Mouse (Mus musculus) stomach, embryonic 16.5 days (tissue): ENCODE measurements around the gene H2afy. TPM values are rescaled to one million over a fixed set of nuclear protein-coding genes. Genes with fewer than 3 reads are reported as not detected.

Experiments
- ATAC-seq: fragments of 200-750 bp; cut with Nextera tagmentation; 2 replicates; pipeline ENCODE4 v1.8.0; 2017; ENCODE audit warnings: moderate number of reproducible peaks, moderate TSS enrichment; ENCODE audit not compliant: insufficient read depth, low FRiP score
- H3K27ac ChIP-seq: fragments of 300-500 bp; sonication (generic); 2 replicates; pipeline ENCODE4 v1.5.1; 2014; ENCODE audit warnings: low read length
- H3K27me3 ChIP-seq: fragments of 300-500 bp; sonication (generic); 2 replicates; pipeline ENCODE4 v1.6.1; 2014; ENCODE audit warnings: low read length, control low read depth, mixed read lengths; ENCODE audit not compliant: control insufficient read depth, insufficient read depth
- H3K36me3 ChIP-seq: fragments of 300-500 bp; sonication (generic); 2 replicates; pipeline ENCODE4 v1.6.1; 2014; ENCODE audit warnings: low read length; ENCODE audit not compliant: control insufficient read depth, insufficient read depth
- H3K4me1 ChIP-seq: fragments of 300-500 bp; sonication (generic); 2 replicates; pipeline ENCODE4 v1.6.1; 2014; ENCODE audit warnings: low read length, control low read depth, mixed read lengths; ENCODE audit not compliant: control insufficient read depth, insufficient read depth
- H3K4me2 ChIP-seq: fragments of 300-500 bp; sonication (generic); 2 replicates; pipeline ENCODE4 v1.6.1; 2014; ENCODE audit warnings: low read depth, low read length, mixed read lengths
- H3K4me3 ChIP-seq: fragments of 300-500 bp; sonication (generic); replicated peaks from 2 replicates; pipeline ENCODE4 v1.5.1; 2014; ENCODE audit warnings: mild to moderate bottlenecking, low read length
- H3K9ac ChIP-seq: fragments of 300-500 bp; sonication (generic); 2 replicates; pipeline ENCODE4 v1.6.1; 2014; ENCODE audit warnings: low read length
- H3K9me3 ChIP-seq: fragments of 300-500 bp; sonication (generic); replicated peaks from 2 replicates; pipeline ENCODE4 v1.6.1; 2016; ENCODE audit warnings: low read length, control low read depth; ENCODE audit not compliant: control insufficient read depth
- WGBS: fragments of 180-500 bp; shearing (Covaris S2); extraction: QIAGEN DNeasy Blood & Tissue Kit; methylation state at CpG from one replicate; pipeline ENCODE4 v1.1.7; 2014; 5-methylcytosine and 5-hydroxymethylcytosine counted together
- polyA plus RNA-seq: library from polyadenylated mRNA; unstranded; fragments of >200 nt; fragmentation: Nextera tagmentation; extraction: Ambion mirVana; gene quantifications from 2 replicates; pipeline ENCODE4 v1.2.1, GENCODE M21; 2015

The H2afy gene
- polyA plus RNA-seq: 247 and 271 TPM in 2 replicates

DNA sequence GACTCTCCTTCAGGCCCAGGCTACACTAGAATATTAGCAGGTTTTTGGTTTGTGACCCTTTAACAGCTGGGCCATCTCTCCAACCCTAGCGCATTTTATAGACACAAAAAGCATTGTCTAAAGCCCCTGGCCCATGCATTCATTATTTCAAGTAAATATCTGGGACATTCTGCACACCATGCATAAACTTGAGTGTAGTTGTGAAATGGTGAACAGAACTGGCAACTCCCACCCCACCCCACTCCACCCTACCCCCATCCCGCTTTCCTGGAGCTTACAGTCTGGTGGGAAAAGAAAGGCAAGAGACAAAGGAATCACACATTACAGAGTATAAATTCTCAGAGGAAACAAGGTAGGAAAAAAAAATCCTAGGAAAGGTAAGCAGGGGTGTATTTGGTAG lies at the start of gene H2afy:
H2afy (minus strand) TSS at position 162 of the 400 bp plus-strand sequence.
- no peak for ATAC-seq
- WGBS: 67% methylated on average over 2 of the region's 2 CpGs
- Histone ChIP-seq H3K9me3 (no peaks in the 10 kb centered on the region), H3K4me1 (peaks cover 29% of the 10 kb centered on the region), H3K4me2 (peak within 1 kb of the TSS; percentile 86), H3K27me3 (no peaks in the 10 kb centered on the region), H3K4me3 (peak within 1 kb of the TSS; percentile 70), H3K36me3 (no peaks in the 10 kb centered on the region), H3K9ac (peak within 1 kb of the TSS; percentile 92), H3K27ac (peak within 1 kb of the TSS; percentile 90)

DNA sequence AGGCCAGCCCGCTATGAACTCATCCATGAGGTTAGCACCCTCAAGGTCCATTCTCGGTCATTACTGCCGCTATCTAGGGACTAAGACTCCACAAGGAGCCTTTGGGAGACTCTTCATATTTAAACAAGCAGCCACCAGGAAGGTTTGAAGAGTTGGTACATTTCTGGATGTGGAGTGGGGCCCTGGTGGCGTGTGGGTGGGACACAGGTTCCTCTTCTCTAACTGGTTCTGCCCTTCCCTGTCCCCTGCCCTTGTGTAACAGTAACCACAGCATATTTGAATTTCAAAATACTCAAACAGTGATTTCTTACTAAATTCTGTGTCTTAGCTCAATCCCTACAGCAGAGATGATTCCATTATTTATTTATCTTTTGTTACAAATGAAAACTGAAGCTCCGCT lies 47.5 kb upstream of the H2afy start:
- Histone ChIP-seq H3K4me1 (no peaks in the 10 kb centered on the region), H3K4me3 (no peak overlapping the region), H3K27me3 (no peaks in the 10 kb centered on the region), H3K9me3 (no peaks in the 10 kb centered on the region), H3K27ac (no peak overlapping the region), H3K9ac (no peak overlapping the region), H3K36me3 (no peaks in the 10 kb centered on the region), H3K4me2 (no peak overlapping the region)
- no peak for ATAC-seq
- 78% methylated on average over 5 of the region's 5 CpGs for WGBS

- Histone ChIP-seq H3K4me1 (no peaks in the 10 kb centered on the region), H3K9me3 (no peaks in the 10 kb centered on the region), H3K36me3 (no peaks in the 10 kb centered on the region), H3K27ac (no peak overlapping the region), H3K27me3 (no peaks in the 10 kb centered on the region), H3K9ac (no peak overlapping the region), H3K4me3 (no peak overlapping the region), H3K4me2 (no peak overlapping the region)
- ATAC-seq: 0 out of 2 replicates have a peak, but pooled peaks have one; percentile 3
- WGBS: 67% methylated on average over 8 of the region's 8 CpGs
Observed at GRCm38 (mm10) chr13:56181424-56181823, 45.3 kb upstream of the H2afy start.

DNA sequence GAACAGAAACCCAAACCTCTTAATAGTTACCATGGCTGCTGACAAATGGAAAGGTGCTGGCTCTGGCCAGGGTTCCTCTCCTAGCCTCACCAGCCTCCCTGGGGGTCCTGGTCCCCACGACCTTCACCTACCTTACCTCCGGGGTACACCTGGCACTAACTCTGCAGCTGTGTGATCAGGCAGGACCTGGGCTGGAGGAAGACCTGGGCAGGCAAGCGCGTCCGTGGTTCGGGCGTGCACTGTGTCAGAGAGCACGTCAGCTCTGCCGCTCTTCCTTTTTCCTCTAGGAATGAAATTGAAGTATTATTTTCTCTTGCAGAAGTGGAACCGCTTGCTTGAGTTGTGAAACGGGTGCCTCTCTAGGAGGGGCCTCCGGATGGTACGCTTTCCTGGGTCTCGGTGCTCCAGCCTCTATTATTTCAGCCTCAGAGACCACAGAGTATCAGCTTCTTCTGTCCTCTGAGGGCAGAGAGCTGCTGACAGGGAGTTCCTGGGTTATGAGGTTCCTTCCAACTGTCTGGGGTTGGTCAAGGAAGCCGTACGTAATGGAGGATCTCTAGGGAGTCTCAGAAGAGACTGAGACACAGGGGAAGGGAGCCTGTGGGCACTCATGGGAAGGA lies 42.4 kb upstream of the H2afy start, which contains the start of gene Tifab:
Tifab (minus strand) TSS at position 470 of the 620 bp plus-strand sequence.
- H3K9ac ChIP-seq: no peak within 1 kb of the TSS
- peak within 1 kb of the TSS; percentile 12 for H3K4me3 ChIP-seq
- H3K27ac ChIP-seq: peak within 1 kb of the TSS; percentile 44; the same call in 1 of the 2 replicates
- ATAC-seq: no peak
- no peaks in the 10 kb centered on the region for H3K36me3 ChIP-seq
- H3K4me2 ChIP-seq: no peak within 1 kb of the TSS
- 84% methylated on average over 16 of the region's 16 CpGs for WGBS
- no peaks in the 10 kb centered on the region for H3K9me3 ChIP-seq
- peaks cover 8% of the 10 kb centered on the region for H3K4me1 ChIP-seq
- H3K27me3 ChIP-seq: no peaks in the 10 kb centered on the region

GRCm38 (mm10) chr13:56176310-56176709 lies 40.1 kb upstream of the H2afy start:
- no peaks in the 10 kb centered on the region for H3K36me3 ChIP-seq
- WGBS: 86% methylated on average over 9 of the region's 9 CpGs
- no peak for ATAC-seq
- H3K9ac ChIP-seq: no peak overlapping the region
- H3K4me2 ChIP-seq: no peak overlapping the region
- no peaks in the 10 kb centered on the region for H3K27me3 ChIP-seq
- no peak overlapping the region for H3K4me3 ChIP-seq
- no peak overlapping the region for H3K27ac ChIP-seq
- no peaks in the 10 kb centered on the region for H3K9me3 ChIP-seq
- peaks cover 19% of the 10 kb centered on the region for H3K4me1 ChIP-seq

- no peak overlapping the region for H3K4me3 ChIP-seq
- no peak overlapping the region for H3K9ac ChIP-seq
- peaks cover 23% of the 10 kb centered on the region for H3K4me1 ChIP-seq
- no peaks in the 10 kb centered on the region for H3K9me3 ChIP-seq
- H3K27me3 ChIP-seq: no peaks in the 10 kb centered on the region
- 55% methylated on average over 4 of the region's 4 CpGs for WGBS
- H3K36me3 ChIP-seq: no peaks in the 10 kb centered on the region
- H3K27ac ChIP-seq: no peak overlapping the region
- ATAC-seq: no peak
- no peak overlapping the region; the same call in 1 of the 2 replicates for H3K4me2 ChIP-seq
Observed at GRCm38 (mm10) chr13:56175848-56176247, 39.7 kb upstream of the H2afy start.

DNA sequence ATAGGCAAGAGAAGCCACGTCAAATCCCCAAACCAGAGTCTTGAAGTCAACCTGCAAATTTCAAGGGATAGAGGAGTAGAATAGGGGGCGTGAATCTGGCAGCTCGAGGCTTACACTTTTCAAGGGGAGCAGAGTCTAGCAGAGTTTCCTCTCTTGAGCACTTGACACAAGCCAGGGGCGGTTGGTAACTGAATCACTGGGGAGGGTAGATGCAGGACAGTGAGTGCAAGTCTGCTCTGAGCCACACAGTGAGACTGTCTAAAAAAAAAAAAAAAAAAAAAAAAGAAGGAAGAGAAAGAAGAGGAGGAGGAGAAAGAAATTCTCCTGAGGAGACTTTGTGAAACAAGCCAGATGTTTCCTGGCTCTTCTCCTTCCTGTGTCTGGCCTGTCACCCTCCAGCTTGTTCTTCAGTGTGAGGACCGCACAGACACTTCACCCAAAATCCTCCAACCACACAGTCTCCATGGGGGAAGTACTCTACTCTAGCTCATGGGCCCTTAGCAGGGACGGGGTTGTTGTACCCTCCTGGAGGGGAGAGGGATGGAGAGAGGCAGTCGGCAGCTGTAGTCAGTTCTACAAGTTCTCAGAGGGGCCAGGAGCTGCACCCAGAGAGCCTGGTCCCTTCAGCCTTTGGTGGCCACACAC lies 36.9 kb upstream of the H2afy start:
- Histone ChIP-seq H3K36me3 (no peaks in the 10 kb centered on the region), H3K27ac (peak overlapping the region; percentile 86), H3K9me3 (no peaks in the 10 kb centered on the region), H3K4me3 (no peak overlapping the region), H3K4me2 (no peak overlapping the region), H3K27me3 (no peaks in the 10 kb centered on the region), H3K9ac (peak overlapping the region; percentile 46; the same call in 1 of the 2 replicates), H3K4me1 (peaks cover 37% of the 10 kb centered on the region)
- WGBS: 40% methylated on average over 7 of the region's 7 CpGs
- ATAC-seq: peak; percentile 55; the same call in 1 of the 2 replicates

GRCm38 (mm10) chr13:56172106-56172505 lies 35.9 kb upstream of the H2afy start:
- no peak for ATAC-seq
- Histone ChIP-seq H3K4me1 (peaks cover 41% of the 10 kb centered on the region), H3K9me3 (no peaks in the 10 kb centered on the region), H3K4me2 (no peak overlapping the region), H3K9ac (no peak overlapping the region), H3K27me3 (no peaks in the 10 kb centered on the region), H3K4me3 (no peak overlapping the region), H3K27ac (peak overlapping the region; percentile 86), H3K36me3 (no peaks in the 10 kb centered on the region)
- 58% methylated on average over 7 of the region's 7 CpGs for WGBS

- H3K27ac ChIP-seq: peak overlapping the region; percentile 70
- ATAC-seq: no peak
Observed at GRCm38 (mm10) chr13:56168403-56168781, 32.2 kb upstream of the H2afy start.

More at GRCm38 (mm10) chr13:56168403-56168781, 32.2 kb upstream of the H2afy start:
- Histone ChIP-seq H3K27me3 (no peaks in the 10 kb centered on the region), H3K4me1 (peaks cover 32% of the 10 kb centered on the region), H3K4me3 (no peak overlapping the region), H3K4me2 (no peak overlapping the region), H3K36me3 (no peaks in the 10 kb centered on the region), H3K9me3 (no peaks in the 10 kb centered on the region), H3K9ac (no peak overlapping the region; the same call in 1 of the 2 replicates)
- WGBS: 50% methylated on average over 3 of the region's 3 CpGs
